Mouse (Mus musculus): ENCODE data around the gene Itsn1. TPM values are rescaled to one million over a fixed set of nuclear protein-coding genes. Genes with fewer than 3 reads are reported as not detected.

The Itsn1 gene
- total RNA-seq, 2 experiments from 2014 or later: 160 to 176 TPM

DNA sequence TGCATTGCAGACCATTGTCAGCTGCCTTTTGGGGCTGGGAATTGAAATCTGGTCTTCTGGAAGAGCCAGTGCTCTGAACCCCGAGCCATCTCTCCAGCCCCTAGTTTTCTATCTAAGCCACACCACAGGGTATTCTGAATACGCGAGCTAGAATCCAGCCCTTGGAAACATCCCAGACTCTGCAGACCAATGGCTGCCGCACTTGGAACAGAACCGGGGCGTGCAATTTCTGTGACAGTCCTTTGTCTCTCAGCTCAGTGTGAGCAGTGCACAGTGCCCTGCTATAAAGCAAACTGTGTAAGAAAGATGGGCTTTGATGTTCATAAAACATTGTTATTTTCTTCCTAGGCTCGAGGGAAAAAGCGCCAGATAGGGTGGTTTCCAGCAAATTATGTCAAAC, 138.6 kb downstream of the Itsn1 start:
- no peak overlapping the region for H3K4me3 ChIP-seq
- no peak for DNase-seq (ENCODE audit: low spot score in 2 of 2)
- H3K27ac ChIP-seq: peak overlapping the region; percentile 24; the same call in 1 of the 2 replicates
- TF ChIP-seq CTCF (conservative IDR thresholded peaks at IDR 0.05): no peak

DNA sequence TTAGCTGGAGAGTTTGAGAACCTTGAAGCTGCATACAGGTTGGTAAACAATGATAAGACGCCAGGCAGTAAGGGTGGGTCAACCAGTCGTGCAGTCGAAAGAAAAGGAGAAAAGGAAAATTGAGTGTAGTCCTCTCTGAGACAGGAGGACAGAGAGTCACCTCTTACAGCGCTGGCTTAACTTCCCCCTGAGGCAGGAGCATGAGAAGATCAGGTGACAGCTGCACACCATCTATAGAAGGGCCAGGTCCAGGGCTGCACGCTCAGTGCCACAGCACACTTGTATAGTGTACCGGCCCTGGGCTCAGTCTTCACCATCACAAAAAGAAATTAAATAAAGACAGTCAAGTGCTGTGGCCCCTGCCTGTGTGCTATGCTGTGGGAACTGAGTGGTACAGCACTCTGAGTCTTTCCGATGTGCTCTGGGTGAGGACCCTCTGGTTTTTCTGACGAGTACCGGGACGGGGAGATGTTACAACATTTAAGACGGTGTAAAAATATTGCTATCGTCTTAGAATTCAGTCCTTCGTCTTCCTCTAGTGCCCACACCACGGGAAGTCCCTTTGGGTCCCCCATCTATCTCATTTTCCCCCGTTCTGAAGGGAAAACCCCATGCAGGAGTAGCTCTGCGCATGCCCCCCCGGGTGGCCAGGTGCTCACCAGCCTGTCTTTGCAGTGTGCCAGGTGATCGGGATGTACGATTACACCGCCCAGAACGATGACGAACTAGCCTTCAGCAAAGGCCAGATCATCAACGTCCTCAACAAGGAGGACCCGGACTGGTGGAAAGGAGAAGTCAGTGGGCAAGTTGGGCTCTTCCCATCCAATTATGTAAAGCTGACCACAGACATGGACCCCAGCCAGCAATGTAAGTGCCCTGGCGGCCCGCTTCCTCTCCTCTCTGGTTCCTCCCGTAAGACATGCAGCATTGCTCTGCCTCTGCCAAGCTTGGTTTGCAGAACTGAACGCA, 140.1 kb downstream of the Itsn1 start:
- Histone ChIP-seq H3K27ac (no peak overlapping the region; the same call in 1 of the 2 replicates), H3K4me3 (no peak overlapping the region)
- TF ChIP-seq CTCF (conservative IDR thresholded peaks at IDR 0.05): no peak
- DNase-seq (ENCODE audit: low spot score in 2 of 2): no peak

DNA sequence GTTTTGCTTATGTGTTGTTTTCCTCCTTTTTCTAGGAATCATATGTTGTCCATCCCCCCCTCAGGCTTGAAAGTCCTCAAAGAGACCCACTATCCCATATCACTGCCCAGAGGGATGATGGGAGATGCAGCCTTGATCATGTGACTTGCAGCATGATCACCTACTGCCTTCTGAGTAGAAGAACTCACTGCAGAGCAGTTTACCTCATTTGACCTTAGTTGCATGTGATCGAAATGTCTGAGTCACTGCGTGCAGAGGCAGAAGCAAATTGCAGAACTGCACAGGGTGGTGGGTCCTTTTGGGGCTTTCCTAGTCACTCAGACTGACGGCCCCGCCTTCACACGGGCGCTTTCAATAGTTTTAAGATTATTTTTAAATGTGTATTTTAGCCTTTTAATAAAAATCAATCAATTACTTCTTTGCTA, 141.1 kb downstream of the Itsn1 start:
- H3K27ac ChIP-seq: no peak overlapping the region
- no peak for DNase-seq (ENCODE audit: low spot score in 2 of 2)
- TF ChIP-seq CTCF (conservative IDR thresholded peaks at IDR 0.05): no peak
- no peak overlapping the region for H3K4me3 ChIP-seq

DNA sequence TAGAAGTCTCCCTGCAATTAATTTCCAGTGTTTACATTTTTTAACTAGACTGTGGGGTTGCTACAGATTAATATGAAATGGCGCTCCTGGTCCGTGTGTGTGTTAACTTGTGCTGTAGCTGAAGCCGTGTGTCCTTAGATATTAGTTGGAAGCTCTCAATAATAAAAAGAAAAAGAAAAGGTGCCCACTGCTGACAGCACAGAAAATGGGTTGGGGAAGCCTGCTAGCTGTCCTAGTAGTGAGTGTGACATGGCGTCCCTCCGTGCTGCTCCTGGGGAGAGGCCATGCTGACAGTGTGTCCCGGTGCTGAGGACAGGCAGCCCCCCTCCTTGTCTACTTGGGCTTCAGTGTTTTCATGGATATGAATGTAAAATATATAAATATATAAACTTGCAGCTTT, 142.1 kb downstream of the Itsn1 start:
- Histone ChIP-seq H3K27ac (no peak overlapping the region), H3K4me3 (no peak overlapping the region)
- TF ChIP-seq CTCF (conservative IDR thresholded peaks at IDR 0.05): no peak
- no peak for DNase-seq (ENCODE audit: low spot score in 2 of 2)

DNA sequence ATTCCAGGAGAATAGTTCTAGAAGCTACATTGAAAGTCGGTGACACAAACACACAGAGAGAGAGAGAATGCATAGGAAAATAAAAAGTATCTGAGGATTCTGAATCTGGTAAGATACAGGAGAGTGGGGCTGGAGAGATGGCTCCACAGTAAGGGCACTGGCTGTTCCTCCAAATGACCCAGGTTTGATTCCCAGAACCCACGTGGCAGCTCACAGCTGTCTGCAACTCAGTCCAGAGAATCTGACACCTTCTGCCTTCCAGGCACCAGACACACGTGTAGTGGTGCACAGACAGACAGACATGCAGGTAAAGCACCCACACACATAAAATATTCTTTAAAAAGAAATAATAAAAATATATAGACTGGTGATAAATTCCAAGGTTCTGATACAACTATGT, 144.6 kb downstream of the Itsn1 start:
- H3K27ac ChIP-seq: no peak overlapping the region
- TF ChIP-seq CTCF (conservative IDR thresholded peaks at IDR 0.05): no peak
- H3K4me3 ChIP-seq: no peak overlapping the region
- no peak for DNase-seq (ENCODE audit: low spot score in 2 of 2)

DNA sequence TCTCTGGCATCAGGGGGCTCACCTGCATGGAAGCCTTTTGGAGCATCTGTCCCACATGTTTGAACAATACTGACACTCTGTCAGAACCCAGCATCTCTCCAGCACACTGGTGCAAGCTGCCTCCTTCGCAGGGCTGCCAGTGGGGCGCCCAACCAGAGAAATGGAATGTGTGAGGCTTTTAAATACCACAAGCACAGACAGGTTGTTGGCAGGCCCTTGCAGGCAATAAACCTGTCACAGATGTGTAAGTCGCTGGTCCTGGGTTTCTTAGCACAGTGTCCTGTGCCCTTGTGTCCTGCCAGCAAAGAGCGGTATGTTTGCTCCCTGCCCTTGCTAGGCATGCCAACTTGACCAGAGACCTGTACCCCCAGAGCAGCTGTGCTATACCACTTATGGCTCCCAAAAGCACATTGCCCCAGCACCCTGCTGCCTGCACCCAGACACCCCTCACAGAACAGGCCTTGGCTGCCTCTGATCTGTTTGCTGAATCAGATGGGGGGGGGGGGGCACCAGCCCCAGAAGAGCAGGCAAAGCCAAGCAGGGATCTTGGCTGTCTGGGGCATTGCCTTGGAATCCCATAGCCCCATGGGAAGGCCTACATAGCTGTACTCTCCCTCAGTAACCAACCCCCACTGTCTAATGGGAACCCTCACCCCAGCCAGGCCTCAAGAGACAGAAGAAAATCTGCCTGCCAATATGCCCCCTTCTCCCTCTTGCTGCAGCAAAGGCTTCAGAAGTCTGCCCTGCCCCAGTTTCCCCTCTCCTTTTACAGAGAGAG, 146.7 kb downstream of the Itsn1 start:
- TF ChIP-seq CTCF (conservative IDR thresholded peaks at IDR 0.05): no peak
- no peak overlapping the region for H3K4me3 ChIP-seq
- no peak for DNase-seq (ENCODE audit: low spot score in 2 of 2)
- H3K27ac ChIP-seq: peak overlapping the region; percentile 75

DNA sequence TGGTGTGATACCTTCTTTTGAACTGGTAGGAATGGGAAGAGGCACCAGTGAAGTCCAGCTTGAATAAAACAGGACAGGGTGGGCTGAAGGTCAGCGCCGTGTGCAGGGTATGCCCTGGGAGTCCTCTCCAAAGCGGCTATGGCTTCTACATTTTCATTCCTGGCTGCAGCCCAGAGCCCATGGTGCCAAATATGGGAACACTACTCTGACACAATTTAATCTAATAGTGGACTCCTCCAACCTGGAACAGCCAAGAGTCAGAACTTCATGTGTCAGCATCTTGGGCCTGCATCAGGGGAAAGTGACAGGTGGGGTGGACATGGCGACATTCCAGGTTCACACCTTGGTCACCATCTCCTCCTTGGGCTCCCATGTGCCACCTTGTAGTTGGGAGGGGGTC, 147.4 kb downstream of the Itsn1 start:
- peak overlapping the region; percentile 65; the same call in 1 of the 2 replicates for H3K27ac ChIP-seq
- H3K4me3 ChIP-seq: no peak overlapping the region
- DNase-seq (ENCODE audit: low spot score in 2 of 2): no peak
- TF ChIP-seq CTCF (conservative IDR thresholded peaks at IDR 0.05): no peak

DNA sequence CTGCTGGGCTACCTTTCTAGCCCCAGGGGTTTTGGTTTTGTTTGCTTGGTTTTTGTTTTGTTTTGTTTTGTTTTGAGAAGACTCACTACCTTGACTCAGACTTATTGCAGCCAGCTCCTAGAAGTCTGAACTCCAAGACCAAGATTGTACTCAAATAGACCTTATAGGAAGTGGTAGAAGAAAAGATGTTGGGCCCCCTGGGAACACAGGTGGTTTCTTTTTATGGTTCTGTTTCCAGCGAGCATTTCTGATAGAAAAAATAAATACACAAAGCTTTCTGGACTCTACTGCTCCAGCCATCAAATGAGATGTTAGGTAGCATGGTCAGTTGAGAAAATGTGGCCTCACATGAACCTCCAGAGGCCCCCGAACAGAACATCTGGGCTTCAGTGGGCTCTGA, 150.0 kb downstream of the Itsn1 start:
- no peak for DNase-seq (ENCODE audit: low spot score in 2 of 2)
- TF ChIP-seq CTCF (conservative IDR thresholded peaks at IDR 0.05): no peak
- no peak overlapping the region for H3K27ac ChIP-seq
- no peak overlapping the region for H3K4me3 ChIP-seq

DNA sequence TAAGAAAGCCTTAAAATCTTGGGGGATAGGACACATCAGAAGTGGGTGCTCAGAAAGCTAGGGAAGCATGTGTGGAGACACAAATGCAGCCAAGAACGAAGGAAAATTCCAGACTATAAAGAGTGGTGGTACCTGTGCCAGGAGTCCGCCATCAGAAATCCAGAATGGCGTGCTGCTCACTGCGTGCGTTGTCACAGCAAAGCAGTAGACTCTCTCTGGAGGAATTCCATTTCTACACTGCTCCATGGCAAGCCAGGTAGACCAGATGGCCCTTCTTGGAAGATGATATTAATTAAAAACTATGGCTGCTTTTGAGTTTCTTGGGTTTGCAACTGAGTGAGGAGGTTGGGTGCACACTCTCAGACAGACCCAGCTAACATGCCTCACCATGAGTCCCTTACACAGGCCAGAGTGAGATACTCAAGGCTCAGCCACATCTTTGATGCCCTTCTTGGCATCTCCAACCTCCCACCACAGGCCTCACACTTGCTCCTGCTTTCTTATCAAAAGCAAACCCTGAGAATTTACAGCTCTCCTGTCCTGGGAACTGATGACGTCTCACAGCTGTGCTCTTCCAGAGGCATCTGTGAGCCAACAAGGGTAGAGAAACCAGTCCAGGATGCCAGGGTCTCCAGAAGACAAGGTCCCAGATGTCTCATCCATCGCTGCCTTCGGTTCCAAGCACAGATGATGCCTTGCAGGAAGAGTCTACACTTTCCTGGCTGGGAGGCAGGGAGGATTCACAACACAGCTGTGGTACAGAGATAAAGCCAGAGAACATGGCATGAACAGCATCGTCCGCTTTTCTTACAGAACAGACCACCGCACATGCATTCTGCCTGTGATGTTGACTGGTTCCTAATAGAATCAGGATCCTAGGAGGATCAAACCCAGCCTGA, 152.0 kb downstream of the Itsn1 start:
- Histone ChIP-seq H3K27ac (no peak overlapping the region; the same call in 1 of the 2 replicates), H3K4me3 (no peak overlapping the region)
- DNase-seq (ENCODE audit: low spot score in 2 of 2): no peak
- TF ChIP-seq CTCF (conservative IDR thresholded peaks at IDR 0.05): no peak

DNA sequence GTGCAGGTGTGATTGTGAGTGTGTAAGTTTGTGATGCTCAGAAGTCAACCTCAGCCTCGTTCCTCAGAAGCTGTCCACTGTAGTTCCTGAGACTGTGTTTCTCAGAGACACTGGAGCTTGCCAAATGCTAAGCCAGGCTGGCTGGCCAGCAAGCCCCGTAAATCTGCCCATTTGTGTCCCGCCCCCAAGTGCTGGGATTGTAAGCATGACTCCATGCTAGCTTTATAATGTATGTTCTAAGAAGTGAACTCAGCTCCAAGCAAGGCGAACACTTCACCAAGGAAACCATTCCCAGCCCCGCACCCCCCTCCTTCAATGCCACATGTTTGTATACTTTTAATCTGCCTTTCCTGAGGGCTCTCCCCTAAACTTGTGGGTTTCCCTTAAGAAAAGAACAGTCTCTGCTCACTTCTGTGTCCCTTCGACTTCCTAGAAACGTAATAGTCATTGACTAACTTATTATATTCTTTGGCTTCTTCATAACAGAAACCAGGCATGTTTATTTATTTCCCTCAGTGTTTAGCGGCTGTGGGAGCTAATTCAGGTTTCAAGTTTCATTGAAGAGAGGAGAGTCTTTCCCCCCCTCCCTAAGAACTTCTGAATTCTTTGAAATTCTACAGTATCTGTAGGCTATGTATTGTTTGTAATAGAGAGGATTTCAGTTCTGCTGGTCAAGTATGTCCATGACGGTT, 153.2 kb downstream of the Itsn1 start:
- no peak for DNase-seq (ENCODE audit: low spot score in 2 of 2)
- TF ChIP-seq CTCF (conservative IDR thresholded peaks at IDR 0.05): no peak
- Histone ChIP-seq H3K27ac (peak overlapping the region; percentile 64), H3K4me3 (no peak overlapping the region)

DNA sequence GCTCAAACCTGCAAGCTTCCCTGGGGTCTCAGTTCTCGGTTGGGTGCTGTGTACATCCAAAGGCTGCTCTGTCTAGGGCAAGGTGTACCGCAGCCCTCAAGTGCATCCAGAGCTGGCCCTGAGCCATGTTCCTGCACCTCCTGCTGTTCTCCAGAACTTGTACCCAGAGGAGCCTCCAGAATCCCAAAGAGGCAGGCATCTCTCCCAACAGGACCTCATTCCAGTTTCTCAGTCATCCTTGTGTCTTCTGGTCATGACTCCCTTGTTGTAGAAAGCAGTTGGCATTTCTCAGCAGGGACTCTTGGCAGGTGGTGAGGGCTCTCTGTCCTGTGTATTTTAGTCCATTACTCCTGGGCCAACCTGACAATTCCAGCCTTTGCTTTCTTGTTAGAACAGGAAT, 154.6 kb downstream of the Itsn1 start:
- H3K27ac ChIP-seq: peak overlapping the region; percentile 21; the same call in 1 of the 2 replicates
- no peak for DNase-seq (ENCODE audit: low spot score in 2 of 2)
- no peak overlapping the region for H3K4me3 ChIP-seq
- no peak for TF ChIP-seq CTCF (conservative IDR thresholded peaks at IDR 0.05)

DNA sequence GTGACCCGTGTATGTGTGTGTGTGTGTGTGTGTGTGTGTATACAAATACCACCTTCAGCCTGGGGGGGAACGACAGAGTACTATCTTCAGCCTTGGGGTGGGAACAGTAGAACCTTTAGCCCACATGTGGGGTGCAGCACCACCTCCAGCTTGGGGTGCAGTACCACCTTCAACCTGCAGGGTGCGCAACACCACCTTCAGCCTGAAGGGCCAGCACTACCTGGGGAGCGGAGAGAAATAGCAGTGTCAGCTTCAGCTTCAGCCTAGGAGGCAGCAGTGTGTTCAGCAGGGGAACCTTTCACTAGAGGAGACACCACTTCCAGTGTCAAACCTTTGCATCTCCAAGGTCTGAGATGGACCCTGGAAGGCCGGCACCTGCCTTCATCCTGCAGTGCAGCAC, 155.1 kb downstream of the Itsn1 start:
- H3K27ac ChIP-seq: peak overlapping the region; percentile 80
- no peak for DNase-seq (ENCODE audit: low spot score in 2 of 2)
- TF ChIP-seq CTCF (conservative IDR thresholded peaks at IDR 0.05): peak; percentile 74
- no peak overlapping the region for H3K4me3 ChIP-seq
